Mouse (Mus musculus) thymus, postnatal 14 days (tissue): Measurements from ENCODE around the gene Mbd6.
A peak's percentile ranks its signal among the peaks of the same experiment; 100 is the strongest.
"Not testable (repeated sequence)": the region's sequence is repeated elsewhere in the genome, so short reads cannot be mapped to it uniquely, and the experiment has no call there.

Source experiments
- DNase-seq: peaks from one replicate; pipeline ENCODE4 v3.0.0; 2021

Gene Mbd6

GRCm38 (mm10) chr10:127288800-127289572 is at the start of gene Mbd6:
Gene Mbd6, minus strand, starts transcription at chr10:127289018.
- DNase-seq, result peak; percentile 95

DNA sequence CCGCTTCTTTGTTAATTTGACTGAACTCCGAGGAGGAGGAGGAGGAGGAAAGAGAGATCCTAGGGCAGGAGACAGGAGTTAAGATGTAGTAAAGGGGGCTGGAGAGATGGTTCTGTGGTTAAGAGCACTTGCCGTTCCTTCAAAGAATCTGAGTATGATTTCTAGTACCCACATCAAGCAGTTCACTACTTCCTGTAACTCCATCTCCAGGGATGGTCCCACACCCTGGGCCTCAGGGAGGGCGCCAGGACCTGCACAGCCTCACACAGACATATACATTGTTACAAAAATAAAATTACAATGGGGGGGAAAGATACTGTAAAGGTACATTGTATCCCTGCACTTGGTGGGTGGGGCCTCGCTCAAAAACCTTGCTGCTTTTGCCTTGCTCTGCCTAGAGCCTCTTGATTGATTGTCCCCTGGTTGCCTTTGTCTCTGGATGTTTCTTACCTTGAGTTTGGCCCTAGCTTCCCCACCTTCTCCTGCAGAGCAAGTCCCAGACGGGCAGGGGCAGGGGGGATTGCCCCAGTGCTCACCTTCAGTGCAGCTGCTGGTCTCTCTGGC is 48.8 kb upstream of the Mbd6 start:
- DNase-seq, result no peak

GRCm38 (mm10) chr10:127336952-127337351 is 48.1 kb upstream of the Mbd6 start:
- no peak for DNase-seq

GRCm38 (mm10) chr10:127335271-127335670 is 46.5 kb upstream of the Mbd6 start:
- DNase-seq, result no peak

- peak; percentile 40 for DNase-seq
Measured at GRCm38 (mm10) chr10:127333152-127333551, 44.3 kb upstream of the Mbd6 start.

- DNase-seq, result no peak
Measured at GRCm38 (mm10) chr10:127332211-127332874, 43.5 kb upstream of the Mbd6 start.

DNA sequence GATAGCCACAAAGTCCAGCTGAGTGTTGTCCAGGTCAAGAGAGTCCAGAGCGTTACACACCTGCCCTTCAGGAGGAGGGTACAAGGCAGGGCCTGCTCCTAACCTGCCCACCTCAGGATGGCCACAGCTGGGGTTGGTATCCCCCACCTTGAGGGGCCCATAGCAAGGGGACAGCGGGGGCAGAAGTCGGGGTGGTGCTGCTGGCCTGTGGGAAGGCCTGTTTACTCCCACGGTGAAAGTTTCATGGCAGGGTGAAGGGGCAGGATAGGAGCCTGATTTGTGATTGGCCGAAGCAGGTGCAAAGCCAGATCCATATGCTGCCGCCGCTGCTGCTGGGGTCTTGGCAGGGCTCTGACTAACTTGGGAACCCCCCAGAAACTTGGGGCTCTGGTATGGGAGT is 41.4 kb upstream of the Mbd6 start:
- no peak for DNase-seq

DNA sequence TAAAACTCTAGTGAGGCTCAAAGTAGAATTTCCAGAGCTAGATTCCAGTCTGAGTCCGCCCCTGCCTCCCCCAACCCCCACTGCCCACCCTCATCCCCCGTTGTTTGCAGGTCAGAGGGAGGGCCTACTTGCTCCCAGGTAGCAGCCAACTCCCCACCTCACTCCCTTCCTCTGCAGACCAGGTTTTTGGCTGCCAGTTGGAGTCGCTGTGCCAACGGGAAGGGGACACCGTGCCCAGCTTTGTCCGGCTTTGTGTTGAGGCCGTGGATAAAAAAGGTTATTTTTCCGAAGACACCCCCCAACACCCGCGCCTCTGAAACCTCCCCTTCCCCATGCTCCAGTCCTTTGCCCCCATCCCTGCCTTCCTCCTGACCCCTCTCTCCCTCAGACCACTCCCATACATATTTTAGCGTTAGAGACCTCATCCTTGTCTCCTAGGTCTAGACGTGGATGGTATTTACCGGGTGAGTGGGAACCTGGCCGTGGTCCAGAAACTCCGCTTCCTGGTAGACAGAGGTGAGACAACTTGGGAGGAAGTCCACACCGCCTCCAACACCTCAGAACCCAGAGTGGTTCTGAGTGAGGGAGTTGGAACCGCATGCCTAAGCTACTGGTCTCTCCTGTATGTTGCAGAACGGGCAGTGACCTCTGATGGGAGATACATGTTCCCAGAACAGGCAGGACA is 38.8 kb upstream of the Mbd6 start:
- DNase-seq, result no peak

GRCm38 (mm10) chr10:127326828-127327227 is 38.0 kb upstream of the Mbd6 start:
- peak; percentile 36 for DNase-seq

- DNase-seq, result peak; percentile 71
Measured at GRCm38 (mm10) chr10:127326017-127326801, 37.4 kb upstream of the Mbd6 start.

DNA sequence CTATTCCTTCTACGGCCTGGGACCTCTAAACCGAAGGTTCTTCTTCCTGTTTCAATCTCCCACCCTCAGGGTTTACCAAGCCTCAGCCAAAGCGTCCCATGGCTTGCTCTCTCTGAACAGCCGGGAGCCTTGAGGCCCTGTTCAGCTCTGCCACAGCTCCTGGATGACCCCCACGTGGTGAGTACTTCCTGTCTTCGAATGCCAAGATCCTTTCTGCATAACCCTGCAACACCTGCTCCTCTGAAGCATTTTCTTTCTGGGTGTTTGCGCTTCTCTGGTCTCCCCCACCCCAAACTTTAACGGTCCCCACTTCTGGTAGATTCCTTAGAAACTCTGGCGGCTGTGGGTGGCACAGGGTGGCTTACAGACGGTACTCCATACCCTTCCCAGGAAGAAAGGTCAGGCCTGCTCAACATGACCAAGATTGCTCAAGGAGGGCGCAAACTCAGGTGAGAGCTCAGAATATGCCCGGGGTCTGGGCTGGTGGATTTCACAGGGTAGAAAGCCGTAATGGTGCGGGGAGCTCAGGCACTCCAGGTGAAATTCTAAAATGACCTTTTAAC is 36.7 kb upstream of the Mbd6 start:
- peak; percentile 81 for DNase-seq

DNA sequence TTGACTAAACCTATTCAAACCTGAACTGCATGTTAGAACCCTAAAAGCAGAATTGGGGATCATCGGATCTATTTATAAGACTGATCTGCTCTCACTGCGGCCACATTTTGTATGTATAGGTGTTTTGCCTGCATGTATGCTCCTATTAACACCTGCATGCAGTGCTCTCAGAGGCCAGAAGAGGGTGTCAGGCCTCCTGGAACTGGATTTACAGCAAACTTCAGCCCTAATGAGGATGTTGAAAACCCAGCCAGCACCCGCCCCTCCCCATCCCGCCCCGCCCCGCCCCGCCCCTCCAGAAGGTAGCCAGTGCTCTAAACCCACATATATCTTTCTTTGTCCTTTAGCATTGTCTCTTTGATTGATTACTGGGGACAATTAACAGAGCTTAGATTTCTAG is 35.7 kb upstream of the Mbd6 start:
- DNase-seq, result peak; percentile 89

DNA sequence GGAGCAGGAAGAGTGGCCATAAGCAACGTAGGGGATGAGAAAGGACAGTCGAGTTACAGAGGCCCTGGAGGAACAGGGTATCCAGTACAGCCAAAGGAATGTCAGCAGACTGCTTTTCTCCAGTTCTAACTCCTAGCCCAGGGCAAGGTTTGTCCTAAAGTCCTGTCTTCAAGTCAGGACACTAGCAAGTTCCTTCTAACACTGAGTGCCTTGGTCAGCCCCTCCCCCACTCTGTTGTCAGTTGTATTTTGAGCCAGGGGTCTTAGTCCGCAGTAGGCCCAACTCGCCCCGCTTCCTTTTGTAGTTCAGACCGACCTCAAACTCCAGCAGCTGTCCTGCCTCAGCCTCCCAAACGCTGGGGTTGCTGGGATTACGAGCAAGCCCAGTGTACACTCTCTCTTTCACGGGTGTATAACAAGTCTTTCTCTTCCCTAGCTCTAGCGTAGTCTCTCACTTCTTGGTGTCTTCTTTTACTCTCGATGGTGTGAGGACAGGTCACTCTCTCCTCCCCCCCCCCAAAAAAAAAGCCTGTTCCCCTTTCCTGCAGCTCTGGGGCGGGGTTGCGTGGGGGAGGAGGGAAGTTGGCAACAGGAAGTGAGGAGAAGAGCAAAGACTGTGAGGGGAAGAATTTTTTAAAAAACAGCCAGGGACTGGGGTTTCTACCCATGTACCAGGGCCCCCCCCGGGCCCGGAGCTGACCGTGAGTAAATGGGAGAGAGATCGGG is 34.5 kb upstream of the Mbd6 start:
- DNase-seq, result peak; percentile 71

DNA sequence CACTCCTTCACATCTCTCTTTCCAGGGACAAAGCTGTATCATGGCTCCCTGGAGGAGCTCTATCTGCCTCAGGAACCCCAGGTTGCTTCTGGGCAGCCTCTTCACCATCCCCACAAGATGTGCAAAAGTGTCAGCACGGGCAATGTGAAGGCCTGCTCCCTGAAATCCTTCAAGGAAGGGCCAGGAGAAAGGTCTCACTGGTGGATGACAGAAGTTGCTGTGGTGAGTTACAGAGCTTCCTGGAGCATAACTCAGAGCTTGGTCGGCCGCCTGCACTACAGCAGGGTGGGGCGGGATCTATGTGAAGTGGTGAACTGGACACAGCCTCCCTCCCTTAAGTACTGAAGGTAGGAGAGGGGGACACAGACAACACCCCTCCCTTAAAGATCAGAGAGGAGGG is 33.9 kb upstream of the Mbd6 start:
- DNase-seq, result no peak

GRCm38 (mm10) chr10:127322178-127322577 is 33.4 kb upstream of the Mbd6 start:
- peak; percentile 43 for DNase-seq

GRCm38 (mm10) chr10:127321621-127322020 is 32.8 kb upstream of the Mbd6 start, which contains the start of gene Arhgap9:
Gene Arhgap9, plus strand, starts transcription at chr10:127321964.
- peak; percentile 61 for DNase-seq

GRCm38 (mm10) chr10:127319969-127320368 is 31.2 kb upstream of the Mbd6 start:
- no peak for DNase-seq

DNA sequence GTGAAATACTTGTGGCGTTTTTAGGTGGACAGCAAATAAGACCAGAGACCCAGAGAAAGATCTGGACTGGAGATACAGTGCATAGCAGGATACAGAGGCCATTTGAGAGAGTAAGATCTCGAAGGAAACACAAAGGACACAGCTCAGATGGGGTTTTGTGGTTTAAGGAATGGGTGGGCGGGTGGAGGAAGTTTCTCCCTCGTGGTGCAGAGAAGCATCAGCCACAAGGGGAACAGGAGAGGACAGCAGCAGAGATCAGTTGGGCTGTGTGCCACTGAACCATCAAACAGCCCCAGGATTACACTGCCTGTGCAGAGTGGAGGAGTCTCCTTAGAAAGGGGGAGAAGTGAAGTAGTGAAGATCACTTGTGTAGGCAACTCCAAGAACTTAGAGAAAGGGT is 29.2 kb upstream of the Mbd6 start:
- DNase-seq, result no peak

DNA sequence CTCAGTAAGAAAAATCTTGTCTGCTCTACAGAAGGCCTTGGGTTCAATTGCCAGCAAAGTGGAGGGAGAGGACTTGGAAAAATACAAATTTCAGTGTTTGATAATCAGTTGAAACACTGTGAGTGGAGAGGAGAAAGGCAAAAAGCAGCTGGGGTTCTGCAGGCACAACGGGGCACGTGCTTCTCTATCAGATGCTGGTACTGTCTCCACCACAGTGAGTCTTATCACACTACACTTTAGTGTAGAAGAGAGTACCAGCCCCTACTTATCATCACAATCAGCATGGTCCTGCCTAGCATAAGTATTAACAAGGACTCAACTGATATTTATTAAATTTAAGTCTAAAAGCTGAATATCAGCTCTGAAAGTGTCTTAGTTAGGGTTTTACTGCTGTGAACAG is 28.5 kb upstream of the Mbd6 start:
- no peak for DNase-seq

DNA sequence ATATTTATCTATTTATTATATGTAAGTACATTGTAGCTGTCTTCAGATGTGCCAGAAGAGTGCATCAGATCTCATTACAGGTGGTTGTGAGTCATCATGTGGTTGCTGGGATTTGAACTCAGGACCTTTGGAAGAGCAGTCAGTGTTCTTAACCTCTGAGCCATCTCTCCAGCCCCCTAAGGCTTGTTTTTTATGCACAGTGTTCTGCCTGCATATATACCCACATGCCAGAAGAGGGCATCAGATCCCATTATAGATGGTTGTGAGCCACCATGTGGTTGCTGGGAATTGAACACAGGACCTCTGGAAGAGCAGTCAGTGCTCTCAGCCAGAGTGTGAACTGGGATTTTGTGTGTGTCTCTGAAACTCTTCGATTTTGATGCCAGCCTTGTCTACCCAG is 26.1 kb upstream of the Mbd6 start:
- not testable (repeated sequence) for DNase-seq

- not testable (repeated sequence) for DNase-seq
Measured at GRCm38 (mm10) chr10:127313516-127313915, 24.7 kb upstream of the Mbd6 start.

- no peak for DNase-seq
Measured at GRCm38 (mm10) chr10:127312858-127313257, 24.0 kb upstream of the Mbd6 start.
